ENCODE assay signal across 15 mouse cellular contexts in genomic region chr6:99171281-99171825, GRCm38 (mm10).
DNase-seq lines count a peak whose midpoint lies in the region; ATAC-seq and TF ChIP-seq lines count a peak whose summit lies in the region.
"Had no signal": no experiment of that assay in that cellular context is flagged by ENCODE, and none has a peak within 500 bp of the region (broad histone marks: within the 10 kb centered on the region; RNA-seq: fewer than 3 reads in every experiment).

No protein-coding gene starts in this region.

- ATAC-seq in heart, embryonic 14.5 days (ENCODE audit: insufficient number of reproducible peaks, insufficient read depth, low FRiP score, low read depth), result no peak
- peak; percentile 48 for ATAC-seq in CD4-positive, CD25-positive, alpha-beta regulatory T cell, adult 4 months
- peak; percentile 30 for ATAC-seq in activated CD4-positive, CD25-positive, alpha-beta regulatory T cell, adult 4 months
- 0 out of 2 replicates have a peak, but pooled peaks have one; percentile 8 for ATAC-seq in lung, postnatal 0 days
- no peak for ATAC-seq in erythroid progenitor cell, adult 5-6 weeks (replicated peaks; ENCODE audit: low FRiP score, poor library complexity, severe bottlenecking)
- ATAC-seq: hindbrain, postnatal 0 days had no signal

- no peak for TF ChIP-seq EP300 in lung, postnatal 0 days (IDR thresholded peaks at IDR 0.05)

- H3K27me3 ChIP-seq in heart, embryonic 14.5 days (ENCODE audit: control insufficient read depth, insufficient read depth, low read length), result no peaks in the 10 kb centered on the region
- no peaks in the 10 kb centered on the region for H3K27me3 ChIP-seq in lung, postnatal 0 days (replicated peaks; ENCODE audit: insufficient read depth, low read length)
- H3K27me3 ChIP-seq: embryonic facial prominence, embryonic 12.5 days; forebrain, embryonic 12.5 days; neural tube, embryonic 15.5 days had no signal

- no peaks in the 10 kb centered on the region for H3K9me3 ChIP-seq in heart, embryonic 14.5 days (ENCODE audit: control insufficient read depth, low read length)
- no peaks in the 10 kb centered on the region for H3K9me3 ChIP-seq in lung, postnatal 0 days (ENCODE audit: low read length)
- H3K9me3 ChIP-seq: embryonic facial prominence, embryonic 12.5 days; forebrain, embryonic 12.5 days; neural tube, embryonic 15.5 days had no signal

- H3K27ac ChIP-seq in heart, embryonic 14.5 days (replicated peaks in 1 of 2; ENCODE audit: control insufficient read depth in 1 of 2, insufficient read depth in 1 of 2, low read depth in 2 of 2, low read length in 2 of 2), result peak overlapping the region; percentile 65 to 73
- H3K27ac ChIP-seq in lung, postnatal 0 days (ENCODE audit: low read length), result peak overlapping the region; percentile 95
- H3K27ac ChIP-seq: embryonic facial prominence, embryonic 12.5 days; forebrain, embryonic 12.5 days; hindbrain, postnatal 0 days; neural tube, embryonic 15.5 days had no signal

- no peak overlapping the region for H3K4me3 ChIP-seq in heart, embryonic 14.5 days (ENCODE audit: control insufficient read depth in 1 of 2, insufficient read depth in 1 of 2, low read depth in 1 of 2, low read length in 2 of 2)
- H3K4me3 ChIP-seq in lung, postnatal 0 days (ENCODE audit: low read depth, low read length), result no peak overlapping the region
- H3K4me3 ChIP-seq: embryonic facial prominence, embryonic 12.5 days; forebrain, embryonic 12.5 days; neural tube, embryonic 15.5 days had no signal

- no peak overlapping the region for H3K9ac ChIP-seq in heart, embryonic 14.5 days (ENCODE audit: low read length)
- H3K9ac ChIP-seq in lung, postnatal 0 days (replicated peaks; ENCODE audit: low read depth), result no peak overlapping the region
- H3K9ac ChIP-seq: embryonic facial prominence, embryonic 12.5 days; forebrain, embryonic 12.5 days; neural tube, embryonic 15.5 days had no signal

- H3K36me3 ChIP-seq in heart, embryonic 14.5 days (ENCODE audit: control insufficient read depth, insufficient read depth, low read length), result no peaks in the 10 kb centered on the region
- H3K36me3 ChIP-seq in lung, postnatal 0 days (ENCODE audit: insufficient read depth, low read length), result no peaks in the 10 kb centered on the region
- H3K36me3 ChIP-seq: embryonic facial prominence, embryonic 12.5 days; forebrain, embryonic 12.5 days; neural tube, embryonic 15.5 days had no signal

- no peak for TF ChIP-seq CTCF in lung, postnatal 0 days (IDR thresholded peaks at IDR 0.05)

- DNase-seq in heart, postnatal 14 days, result no peak
- peak; percentile 64 for DNase-seq in lung, postnatal 0 days (ENCODE audit: low spot score)
- DNase-seq in right cerebral cortex, adult 18-20 months, result no peak
- DNase-seq in kidney, adult 8-10 months, result no peak
- DNase-seq: cerebellum, adult 9-10 months; gastrocnemius, postnatal 10 days; right cerebral cortex, postnatal 14 days had no signal

- H3K4me1 ChIP-seq in heart, embryonic 14.5 days (ENCODE audit: control insufficient read depth in 2 of 2, insufficient read depth in 2 of 2, low read length in 2 of 2), result peaks cover 23 to 39% of the 10 kb centered on the region in 2 experiments
- peaks cover 22% of the 10 kb centered on the region for H3K4me1 ChIP-seq in lung, postnatal 0 days (ENCODE audit: insufficient read depth, low read depth, low read length)

- intact Hi-C loops in heart, postnatal 14 days (cut with DNase I), result no loop called here

- no peak overlapping the region for H3K4me2 ChIP-seq in heart, embryonic 14.5 days (ENCODE audit: low read length)
- peak overlapping the region; percentile 47 for H3K4me2 ChIP-seq in lung, postnatal 0 days (replicated peaks; ENCODE audit: low read depth, low read length)
- H3K4me2 ChIP-seq: embryonic facial prominence, embryonic 12.5 days; forebrain, embryonic 12.5 days; neural tube, embryonic 15.5 days had no signal

- 71% methylated on average over 6 of the region's 6 CpGs for WGBS in heart, embryonic 14.5 days
- WGBS in lung, postnatal 0 days, result 43% methylated on average over 6 of the region's 6 CpGs

Comparison
In these comparisons a context has a peak if more than half of its experiments do, and no peak if none do; other contexts are left out.
1. ATAC-seq: peak in CD4-positive, CD25-positive, alpha-beta regulatory T cell, adult 4 months (single experiment), activated CD4-positive, CD25-positive, alpha-beta regulatory T cell, adult 4 months (single experiment) and lung, postnatal 0 days (single experiment); none in heart, embryonic 14.5 days (single experiment) and erythroid progenitor cell, adult 5-6 weeks (single experiment).